Mouse (Mus musculus): ENCODE data around the gene Rpusd4. TPM values are rescaled to one million over a fixed set of nuclear protein-coding genes. Genes with fewer than 3 reads are reported as not detected.

Rpusd4 gene
- 16.6 and 17.7 TPM in 2 replicates for polyA plus RNA-seq (2015; fragmentation: Nextera tagmentation; extraction: Ambion mirVana)

DNA sequence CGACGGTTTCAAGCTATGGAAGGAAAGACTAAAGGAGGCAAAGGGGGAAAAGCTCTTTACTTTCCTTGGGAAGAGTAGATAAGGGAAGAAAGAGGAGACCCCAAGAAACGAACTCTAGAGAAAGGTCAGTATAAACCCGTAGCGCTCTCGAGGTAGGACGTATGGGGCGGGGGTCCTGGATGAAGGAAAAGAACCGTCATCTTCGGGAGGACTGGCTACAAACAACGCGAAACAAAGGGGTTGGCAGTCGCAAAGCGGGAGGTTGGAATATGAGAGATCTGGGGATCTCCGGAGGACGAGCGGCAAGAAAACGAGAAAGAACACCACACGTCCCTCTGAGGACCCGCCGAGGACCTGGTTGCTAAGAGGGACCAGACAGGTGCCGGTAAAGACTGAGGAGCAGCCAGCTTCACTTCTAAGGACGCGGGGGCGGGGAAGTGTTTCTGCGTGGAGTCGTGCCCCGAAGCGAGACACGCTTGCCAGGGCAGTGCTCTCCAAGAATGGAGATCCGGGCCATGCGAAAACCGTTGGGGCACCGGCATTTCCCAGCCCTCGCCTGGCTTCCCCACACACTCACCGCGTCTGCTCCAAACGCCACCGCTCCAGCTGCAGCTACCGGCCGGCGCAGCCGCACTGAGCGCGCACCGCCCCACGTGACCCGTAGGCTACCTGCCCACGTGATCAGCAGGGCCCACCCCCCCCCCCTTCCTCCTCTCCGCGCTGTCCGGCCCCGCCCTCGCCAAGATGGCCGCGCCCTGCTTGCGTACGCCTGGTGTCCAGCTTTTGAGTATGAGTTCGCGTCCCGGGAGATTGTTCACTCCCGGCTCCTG is at the start of gene Rpusd4, which contains the start of gene Fam118b:
Rpusd4 (plus strand) TSS at position 720 of the 830 bp plus-strand sequence.
Fam118b (minus strand) TSS at position 660 of the 830 bp plus-strand sequence.

Other genes with a start within 250 kb of the Rpusd4 start
- gene St3gal4, start 148.6 kb upstream of the Rpusd4 start, polyA plus RNA-seq (2015; fragmentation: Nextera tagmentation; extraction: Ambion mirVana): 29.7 and 34.6 TPM in 2 replicates
- 40.4 and 43.6 TPM in 2 replicates for gene Dcps, start 91.8 kb upstream of the Rpusd4 start, polyA plus RNA-seq (2015; fragmentation: Nextera tagmentation; extraction: Ambion mirVana)
- gene Srpr, start 67.7 kb upstream of the Rpusd4 start, polyA plus RNA-seq (2015; fragmentation: Nextera tagmentation; extraction: Ambion mirVana): 71.5 and 72.8 TPM in 2 replicates
- gene Tirap, start 67.6 kb upstream of the Rpusd4 start, polyA plus RNA-seq (2015; fragmentation: Nextera tagmentation; extraction: Ambion mirVana): 6.0 and 7.4 TPM in 2 replicates
- 22.6 and 24.3 TPM in 2 replicates for gene Foxred1, start 56.8 kb upstream of the Rpusd4 start, polyA plus RNA-seq (2015; fragmentation: Nextera tagmentation; extraction: Ambion mirVana)
- gene Fam118b, start 60 bp upstream of the Rpusd4 start, polyA plus RNA-seq (2015; fragmentation: Nextera tagmentation; extraction: Ambion mirVana): 12.9 and 15.2 TPM in 2 replicates
- 1.4 and 2.6 TPM in 2 replicates for gene Cdon, start 153.3 kb downstream of the Rpusd4 start, polyA plus RNA-seq (2015; fragmentation: Nextera tagmentation; extraction: Ambion mirVana)